Mouse (Mus musculus) T-cell, adult 2 months (primary cell): ENCODE measurements around the gene Jarid2.
"Not testable (repeated sequence)": the region's sequence is repeated elsewhere in the genome, so short reads cannot be mapped to it uniquely, and the experiment has no call there.

ENCODE experiments used
- DNase-seq: peaks from one replicate; pipeline ENCODE4 v3.0.0; 2022; ENCODE audit warnings: low spot score

The Jarid2 gene

GRCm38 (mm10) chr13:44729424-44729971 is at the start of gene Jarid2:
Gene Jarid2, plus strand, starts transcription at chr13:44729474.
- peak; percentile 29 for DNase-seq

DNA sequence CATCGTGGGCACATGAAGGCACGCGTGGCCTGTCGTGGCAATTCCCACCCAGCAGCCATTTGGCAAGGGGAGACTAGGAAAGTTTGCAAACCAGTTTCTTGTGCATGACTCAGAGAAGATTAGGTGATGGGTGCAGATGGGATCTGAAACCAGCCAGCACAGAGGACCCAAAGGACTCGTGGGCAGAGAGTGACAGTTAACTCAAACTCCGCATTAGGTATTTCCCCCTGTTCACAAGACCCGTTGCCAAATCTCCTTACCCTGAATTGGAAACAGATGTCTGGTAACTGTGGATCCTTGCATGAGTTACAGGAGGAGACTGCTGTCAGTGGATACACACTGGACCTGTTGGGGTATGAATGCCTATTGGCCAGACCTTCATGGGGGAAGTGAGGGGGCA is 48.2 kb upstream of the Jarid2 start:
- DNase-seq, result no peak

- no peak for DNase-seq
Observed at GRCm38 (mm10) chr13:44688140-44688539, 41.1 kb upstream of the Jarid2 start.

DNA sequence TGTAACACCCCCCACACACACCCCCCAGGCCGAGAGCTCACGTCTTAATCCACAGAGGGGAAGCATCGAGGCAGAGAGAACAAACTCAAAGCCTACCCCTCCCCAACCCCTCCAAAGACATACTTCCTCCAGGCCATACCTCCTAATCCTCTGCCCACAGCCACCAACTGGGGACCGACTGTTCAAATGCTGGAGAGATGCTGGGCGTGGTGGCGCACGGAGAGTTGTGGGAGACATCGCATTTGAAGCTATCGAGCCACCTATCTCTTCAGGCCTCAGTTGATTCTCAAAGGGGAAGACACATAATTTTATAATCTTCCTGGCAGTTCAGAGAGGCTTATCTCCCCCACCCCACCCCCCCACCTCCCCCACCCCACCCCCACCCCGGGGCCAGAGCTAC is 31.6 kb upstream of the Jarid2 start:
- no peak for DNase-seq

- DNase-seq, result no peak
Observed at GRCm38 (mm10) chr13:44704036-44704801, 25.1 kb upstream of the Jarid2 start.

DNA sequence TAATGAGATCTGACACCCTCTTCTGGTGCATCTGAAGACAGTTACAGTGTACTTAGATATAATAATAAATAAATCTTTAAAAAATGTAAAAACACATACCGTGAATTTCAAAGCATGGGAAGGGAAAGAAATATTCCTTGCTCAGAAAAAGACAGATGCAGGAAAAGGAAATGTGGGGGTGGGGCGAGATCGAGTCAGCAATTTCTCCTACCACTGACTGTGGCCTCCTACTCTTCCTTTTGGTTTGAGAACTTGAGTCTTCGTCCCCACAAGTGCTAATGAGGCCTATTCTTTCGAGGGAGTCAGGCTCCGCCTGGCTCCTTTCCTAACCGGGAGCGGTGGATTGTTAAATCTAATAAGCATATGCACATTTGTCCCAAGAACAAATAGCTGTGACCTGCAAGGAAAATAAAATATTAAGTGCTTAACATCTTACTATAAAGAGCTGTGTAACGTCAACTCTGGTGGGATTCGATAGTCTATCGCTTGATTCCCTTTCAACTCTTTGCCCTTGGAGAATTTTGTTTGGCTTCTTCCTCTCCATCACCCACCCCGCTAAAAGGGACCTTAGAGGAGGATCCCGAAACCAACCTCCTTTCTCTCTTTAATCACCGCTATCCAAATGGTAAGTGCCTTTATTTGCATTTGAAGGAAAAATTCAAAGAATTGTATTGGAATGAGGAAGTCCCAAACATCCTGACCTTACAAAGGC is 24.1 kb upstream of the Jarid2 start:
- DNase-seq, result no peak

- no peak for DNase-seq
Observed at GRCm38 (mm10) chr13:44705743-44706044, 23.6 kb upstream of the Jarid2 start.

- no peak for DNase-seq
Observed at GRCm38 (mm10) chr13:44706206-44706915, 22.9 kb upstream of the Jarid2 start.

DNA sequence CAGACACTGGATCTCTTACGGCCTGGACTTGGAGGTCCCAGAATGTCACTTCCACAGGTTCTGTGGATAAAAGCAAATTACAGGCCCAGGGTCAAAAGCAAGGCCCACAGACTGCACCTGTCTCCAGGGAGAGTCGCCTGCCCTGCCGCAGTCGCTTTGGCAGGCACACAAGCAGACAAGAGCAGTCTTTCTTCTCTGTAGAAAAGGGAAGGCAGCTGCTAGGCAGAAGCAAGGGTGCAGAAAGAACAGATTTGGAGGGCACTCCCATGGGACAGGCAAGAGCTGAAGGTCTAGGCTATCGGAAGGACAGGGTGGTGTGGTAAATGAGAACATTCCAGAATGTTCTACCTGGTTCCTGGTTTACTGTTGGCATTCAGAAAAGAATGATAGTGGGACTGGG is 22.1 kb upstream of the Jarid2 start:
- no peak for DNase-seq

- no peak for DNase-seq
Observed at GRCm38 (mm10) chr13:44708336-44709017, 20.8 kb upstream of the Jarid2 start.

DNA sequence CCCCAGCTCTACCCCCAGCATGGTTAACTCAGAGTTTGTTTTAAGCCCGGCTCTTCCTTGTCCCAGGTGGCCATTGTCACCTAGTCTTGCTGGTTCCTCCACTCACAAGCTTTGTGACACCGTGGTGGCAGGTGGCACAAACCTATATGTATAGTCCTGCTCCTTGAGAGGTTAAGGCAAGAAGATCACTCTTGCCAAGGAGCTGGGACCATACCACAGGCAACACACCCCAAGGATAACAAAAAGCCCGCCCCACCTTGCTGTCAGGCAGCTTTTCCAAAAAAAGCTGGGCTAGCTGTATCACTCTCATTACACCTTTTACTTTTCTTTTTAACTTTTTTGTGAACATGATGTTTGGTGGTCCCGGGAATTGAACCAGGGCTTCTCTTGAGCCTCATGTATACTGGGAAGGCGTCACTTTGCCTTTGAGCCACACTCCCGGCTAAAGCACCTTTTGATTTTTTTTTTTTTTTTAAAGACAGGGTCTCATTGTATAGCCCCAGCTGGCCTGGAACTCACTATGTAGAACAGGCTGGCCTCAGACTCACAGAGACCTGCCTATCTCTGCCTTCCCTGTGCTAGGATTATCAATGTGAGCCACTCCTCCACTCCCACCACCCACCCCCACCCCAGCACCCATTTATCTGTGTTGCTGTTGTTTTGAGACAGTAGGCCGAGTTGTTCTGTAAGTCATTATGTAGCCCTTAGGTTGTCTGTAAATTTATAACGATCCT is 19.4 kb upstream of the Jarid2 start:
- no peak for DNase-seq

DNA sequence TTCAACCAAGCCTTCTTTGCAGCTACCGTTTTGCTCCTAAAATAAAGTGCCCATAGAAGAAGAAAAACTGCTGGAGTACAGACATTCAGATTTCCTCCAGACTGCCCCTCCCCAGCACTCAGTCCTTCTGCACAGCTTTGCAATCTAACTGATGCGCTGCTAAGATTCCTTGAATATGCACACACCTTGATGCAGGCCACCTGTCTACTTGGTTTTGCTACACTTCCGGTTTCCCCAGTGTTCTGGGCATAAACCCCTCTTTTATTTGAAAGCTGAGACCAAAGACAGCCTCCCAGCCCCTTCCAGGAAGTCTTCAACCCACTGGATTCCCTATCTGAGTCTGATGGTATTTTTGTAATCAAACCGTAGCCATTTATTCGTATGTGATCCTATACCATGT is 18.2 kb upstream of the Jarid2 start:
- no peak for DNase-seq

DNA sequence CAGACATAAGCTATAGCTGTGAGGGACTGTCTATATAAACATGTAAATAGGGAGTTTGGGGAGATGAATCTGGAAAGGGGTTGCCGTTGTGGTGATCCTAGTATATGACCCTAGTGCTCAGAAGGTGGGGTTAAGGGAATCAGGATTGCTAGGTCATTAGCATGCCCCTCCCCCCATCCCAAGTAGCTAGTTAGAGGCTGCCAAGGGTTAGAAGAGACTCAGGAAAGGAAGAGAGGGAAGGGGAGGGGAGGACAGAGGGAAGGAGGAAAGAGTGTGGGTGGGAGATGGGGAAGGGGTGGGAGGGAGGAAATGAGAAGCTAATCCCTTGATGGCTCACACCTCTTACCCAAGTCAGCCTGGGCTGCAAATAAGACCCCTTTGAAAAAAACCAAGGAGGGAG is 17.4 kb upstream of the Jarid2 start:
- DNase-seq, result no peak

DNA sequence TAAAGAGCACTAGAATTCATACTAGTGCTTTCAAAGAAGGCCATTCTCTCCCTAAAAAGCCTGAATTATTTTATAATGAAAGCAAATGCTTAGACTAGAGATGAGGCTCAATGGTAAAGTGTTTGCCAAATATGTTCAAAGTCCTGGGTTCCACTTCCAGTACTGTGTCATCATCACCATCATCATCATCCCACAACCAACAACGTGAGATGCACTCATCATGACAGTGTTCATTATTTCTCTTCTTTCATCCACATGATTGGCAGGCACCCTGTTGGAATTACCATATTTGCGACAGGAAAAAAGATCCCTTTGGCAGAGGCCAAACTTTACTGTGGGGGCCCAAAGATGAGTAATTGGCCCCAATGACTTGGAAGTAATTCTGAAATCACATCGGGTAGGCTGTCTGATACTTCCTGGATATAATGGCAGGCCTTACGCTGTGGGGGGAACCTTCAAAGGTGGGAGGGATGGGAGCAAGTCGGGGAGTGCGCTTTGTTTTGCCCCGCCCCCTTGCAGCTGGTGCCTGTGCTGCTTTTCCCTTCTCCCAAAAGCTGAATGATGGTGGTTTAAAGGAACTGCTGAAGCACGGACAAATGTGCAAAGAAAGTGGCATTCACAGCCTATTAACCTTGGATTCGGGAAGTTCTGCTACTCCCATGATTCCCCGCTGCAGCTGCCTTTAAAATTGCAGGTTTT is 13.9 kb upstream of the Jarid2 start:
- no peak for DNase-seq

DNA sequence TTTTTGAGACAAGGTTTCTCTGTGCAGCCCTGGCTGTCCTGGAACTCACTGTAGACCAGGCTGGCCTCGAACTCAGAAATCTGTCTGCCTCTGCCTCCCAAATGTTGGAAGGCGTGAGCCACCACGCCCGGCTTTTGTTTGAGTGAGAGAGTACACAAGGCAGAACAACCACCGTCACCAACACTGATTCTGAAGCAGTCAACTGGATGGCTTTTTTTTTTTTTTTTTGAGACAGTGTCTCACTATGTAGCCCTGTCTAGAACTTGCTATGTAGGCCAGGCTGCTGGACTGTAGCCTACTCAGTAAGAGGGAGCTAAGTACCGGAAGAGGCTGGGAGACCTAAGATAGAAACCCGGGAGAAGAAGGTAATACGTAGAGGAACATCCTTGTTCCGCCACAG is 11.4 kb upstream of the Jarid2 start:
- no peak for DNase-seq

- DNase-seq, result not testable (repeated sequence)
Observed at GRCm38 (mm10) chr13:44718465-44718864, 10.8 kb upstream of the Jarid2 start.

DNA sequence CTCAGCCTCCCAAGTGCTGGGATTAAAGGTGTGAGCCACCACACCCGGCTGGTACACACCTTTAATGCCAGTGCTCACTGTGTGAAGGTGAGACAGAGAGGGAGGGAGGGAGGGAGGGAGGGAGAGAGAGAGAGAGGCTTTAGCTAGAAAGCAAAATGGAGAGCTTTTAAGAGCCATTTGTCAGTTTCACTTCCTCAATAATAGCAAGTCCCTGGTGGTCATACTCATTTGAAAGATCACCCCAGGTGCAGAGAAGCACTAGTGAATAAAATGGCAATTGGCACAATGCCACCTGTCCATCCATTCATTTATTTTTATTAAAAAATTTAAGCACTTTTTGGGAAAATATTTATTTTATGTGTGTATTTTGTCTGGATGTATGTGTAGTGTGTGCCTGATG is 9.2 kb upstream of the Jarid2 start:
- no peak for DNase-seq

DNA sequence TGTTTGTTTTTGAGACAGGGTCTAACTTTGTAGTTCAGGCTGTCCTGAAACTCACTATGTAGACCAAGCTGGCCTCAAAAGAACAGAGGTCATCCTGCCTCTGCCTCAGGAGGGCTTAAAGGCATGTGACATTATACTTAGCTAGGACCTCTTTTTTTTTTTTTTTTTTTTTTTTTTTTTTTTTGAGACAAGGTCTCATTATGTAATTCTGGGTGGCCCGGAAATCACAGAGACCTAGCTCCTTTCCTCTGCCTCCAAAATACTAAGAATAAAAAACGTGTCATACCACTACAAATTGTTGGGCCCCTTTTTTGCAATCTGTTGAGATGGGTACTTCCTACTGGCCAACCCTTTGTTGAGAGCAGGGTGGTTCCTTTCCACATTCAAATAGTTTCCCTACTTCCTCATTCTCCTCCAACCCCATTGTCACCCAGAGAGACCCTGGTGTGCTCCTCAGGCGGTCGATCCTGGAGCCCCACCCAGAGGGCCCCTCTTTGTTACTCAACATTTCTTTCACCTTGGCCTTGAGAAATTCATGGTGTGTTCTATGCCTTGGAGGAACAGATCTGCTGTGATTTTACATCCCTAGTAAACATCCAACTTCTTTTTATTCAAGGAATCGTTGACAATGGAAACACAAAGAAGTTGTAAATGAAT is 7.3 kb upstream of the Jarid2 start:
- DNase-seq, result no peak

DNA sequence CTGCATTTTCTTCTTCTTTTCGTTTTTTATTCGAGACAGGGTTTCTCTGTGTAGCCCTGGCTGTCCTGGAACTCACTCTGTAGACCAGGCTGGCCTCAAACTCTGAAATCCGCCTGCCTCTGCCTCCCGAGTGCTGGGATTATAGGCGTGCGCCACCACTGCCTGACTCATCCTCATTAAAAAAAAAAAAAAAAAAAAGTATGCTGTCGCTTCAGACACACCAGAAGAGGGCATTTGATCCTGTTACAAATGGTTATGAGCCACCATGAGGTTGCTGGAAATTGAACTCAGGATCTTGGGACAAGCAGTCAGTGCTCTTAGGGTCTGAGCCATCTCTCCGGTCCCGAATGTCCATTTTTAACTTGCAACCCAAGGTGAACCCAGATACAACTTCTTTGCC is 5.8 kb upstream of the Jarid2 start:
- not testable (repeated sequence) for DNase-seq

GRCm38 (mm10) chr13:44728145-44728880 is 961 bp upstream of the Jarid2 start:
- DNase-seq, result no peak
